Mouse (Mus musculus): ENCODE data around the gene Hmga1. TPM values are rescaled to one million over a fixed set of nuclear protein-coding genes. Genes with fewer than 3 reads are reported as not detected.

Gene Hmga1
- polyA plus RNA-seq, 1 experiment, result 397 TPM

DNA sequence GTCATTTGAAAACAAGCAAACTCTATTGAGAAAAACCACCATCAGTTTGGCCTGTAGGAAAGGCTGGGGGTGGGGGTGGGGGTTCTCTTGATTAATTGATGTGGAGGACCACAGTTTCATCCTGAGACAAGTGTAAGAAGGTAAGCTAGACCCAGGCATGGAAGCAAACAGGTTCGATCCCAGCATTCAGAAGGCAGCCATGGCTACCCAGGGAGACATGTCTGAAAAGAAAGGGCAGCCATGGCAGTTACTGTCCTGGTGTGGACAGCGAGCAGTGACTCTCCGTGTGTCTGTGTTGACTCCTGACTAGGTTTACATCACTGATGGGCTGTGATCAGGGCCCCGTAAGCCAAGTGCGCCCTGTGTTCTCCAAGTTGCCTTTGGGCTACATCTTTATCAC, 35.0 kb upstream of the Hmga1 start, which contains the start of gene Grm4:
Gene Grm4 (minus strand): TSS at position 101 of the 400 bp plus-strand sequence.
- Histone ChIP-seq H3K79me2 (ENCODE audit: control insufficient read depth, insufficient read depth) (no peaks in the 10 kb centered on the region), H3K36me3 (ENCODE audit: control insufficient read depth, insufficient read depth) (no peaks in the 10 kb centered on the region), H3K4me3 (ENCODE audit: insufficient read depth, poor library complexity, severe bottlenecking) (no peak within 1 kb of the TSS), H3K79me3 (ENCODE audit: low read depth) (no peaks in the 10 kb centered on the region), H3K27me3 (ENCODE audit: control insufficient read depth, insufficient read depth, insufficient read length) (peaks cover 41% of the 10 kb centered on the region), H3ac (ENCODE audit: control insufficient read depth, insufficient read length, low read depth) (no peak within 1 kb of the TSS)
- no peak for TF ChIP-seq MYOG (IDR thresholded peaks at IDR 0.05; ENCODE audit: control insufficient read depth, extremely low read depth, insufficient read length)
- TF ChIP-seq FOSL1 (IDR thresholded peaks at IDR 0.05; ENCODE audit: insufficient read depth, low read length, poor library complexity, severe bottlenecking), result no peak
- no peak for TF ChIP-seq CTCF (IDR thresholded peaks at IDR 0.05; ENCODE audit: control insufficient read depth, insufficient read depth, insufficient read length)
- no peak for TF ChIP-seq MAX (IDR thresholded peaks at IDR 0.05)
- no peak for TF ChIP-seq MYOD1 (IDR thresholded peaks at IDR 0.05; ENCODE audit: control insufficient read depth, insufficient read length, low read depth)
- TF ChIP-seq CEBPB (IDR thresholded peaks at IDR 0.05; ENCODE audit: low read depth), result no peak
- no peak for TF ChIP-seq USF1 (IDR thresholded peaks at IDR 0.05; ENCODE audit: low read depth)

DNA sequence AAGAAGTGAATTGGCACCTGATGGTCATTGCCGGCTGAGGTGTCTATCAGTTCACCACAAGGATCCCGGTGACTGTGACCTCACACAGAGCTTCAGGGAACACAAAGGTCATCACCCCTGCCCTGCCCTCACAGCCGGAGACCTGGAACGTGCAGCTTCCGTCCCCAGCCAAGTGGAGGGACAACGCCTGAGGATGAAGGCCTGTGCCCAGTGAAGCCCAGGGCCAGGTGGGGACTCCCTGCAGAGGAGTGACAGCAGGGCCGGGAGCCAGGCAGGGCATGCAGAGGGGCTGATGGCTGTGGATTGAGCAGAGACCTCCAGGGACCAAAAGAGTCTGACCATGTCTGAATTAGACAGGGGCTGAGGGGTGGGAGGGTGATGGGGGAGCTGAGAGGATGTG, 33.2 kb upstream of the Hmga1 start:
- no peaks in the 10 kb centered on the region for H3K36me3 ChIP-seq (ENCODE audit: control insufficient read depth, insufficient read depth)
- H3ac ChIP-seq (ENCODE audit: control insufficient read depth, insufficient read length, low read depth), result no peak overlapping the region
- no peaks in the 10 kb centered on the region for H3K79me2 ChIP-seq (ENCODE audit: control insufficient read depth, insufficient read depth)
- peaks cover 22% of the 10 kb centered on the region for H3K27me3 ChIP-seq (ENCODE audit: control insufficient read depth, insufficient read depth, insufficient read length)
- no peaks in the 10 kb centered on the region for H3K79me3 ChIP-seq (ENCODE audit: low read depth)
- no peak overlapping the region for H3K4me3 ChIP-seq (ENCODE audit: insufficient read depth, poor library complexity, severe bottlenecking)
- TF ChIP-seq CEBPB (IDR thresholded peaks at IDR 0.05; ENCODE audit: low read depth) (no peak), CTCF (IDR thresholded peaks at IDR 0.05; ENCODE audit: control insufficient read depth, insufficient read depth, insufficient read length) (no peak), USF1 (IDR thresholded peaks at IDR 0.05; ENCODE audit: low read depth) (no peak), FOSL1 (IDR thresholded peaks at IDR 0.05; ENCODE audit: insufficient read depth, low read length, poor library complexity, severe bottlenecking) (no peak), MYOD1 (IDR thresholded peaks at IDR 0.05; ENCODE audit: control insufficient read depth, insufficient read length, low read depth) (no peak)

DNA sequence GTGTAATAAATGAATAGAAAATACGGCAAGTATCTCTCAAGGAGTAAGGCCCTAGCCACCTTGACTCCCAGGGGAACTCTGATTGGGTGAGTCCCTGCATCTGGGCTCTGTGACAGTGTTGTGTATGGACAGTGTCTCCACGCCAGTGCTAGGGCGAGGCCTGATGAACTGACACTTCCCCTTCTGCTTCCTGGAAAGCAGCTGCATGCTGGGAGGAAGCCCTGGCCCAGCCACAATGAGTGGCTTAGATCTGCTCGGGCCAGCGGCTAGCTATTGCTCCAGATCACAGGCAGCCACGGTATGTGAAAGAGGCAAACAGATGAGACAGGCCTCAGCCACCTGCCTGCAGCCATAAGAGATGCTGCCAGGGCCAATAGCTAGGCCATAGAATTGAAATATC, 29.1 kb upstream of the Hmga1 start:
- no peak overlapping the region for H3ac ChIP-seq (ENCODE audit: control insufficient read depth, insufficient read length, low read depth)

DNA sequence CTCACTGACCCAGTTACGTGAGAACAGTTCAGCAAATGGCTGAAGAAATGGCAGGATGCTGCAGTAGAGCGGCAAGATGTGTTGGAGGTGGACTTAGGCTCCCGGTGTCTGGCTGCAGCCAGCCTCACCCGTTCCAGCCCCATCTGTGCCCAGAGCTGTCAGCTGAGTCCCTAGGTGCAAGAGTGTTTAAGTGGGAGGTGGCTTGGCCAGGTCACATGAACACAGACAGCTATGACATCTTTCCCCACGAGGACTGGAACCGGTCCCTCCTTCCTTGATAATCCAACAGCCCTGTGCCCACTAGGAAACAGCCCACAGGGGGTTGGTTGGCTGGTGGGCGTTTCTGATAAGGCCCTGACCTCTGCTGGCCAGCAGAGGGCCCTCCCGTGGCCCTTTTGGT, 28.3 kb upstream of the Hmga1 start:
- no peak for TF ChIP-seq MYOD1 (IDR thresholded peaks at IDR 0.05; ENCODE audit: control insufficient read depth, insufficient read length, low read depth)
- H3K4me3 ChIP-seq (ENCODE audit: insufficient read depth, poor library complexity, severe bottlenecking), result no peak overlapping the region
- H3K36me3 ChIP-seq (ENCODE audit: control insufficient read depth, insufficient read depth), result no peaks in the 10 kb centered on the region

More for the DNA sequence above, 29.1 kb upstream of the Hmga1 start:
- H3K4me3 ChIP-seq (ENCODE audit: insufficient read depth, poor library complexity, severe bottlenecking), result no peak overlapping the region
- H3K79me3 ChIP-seq (ENCODE audit: low read depth), result no peaks in the 10 kb centered on the region
- TF ChIP-seq MAX (IDR thresholded peaks at IDR 0.05), result no peak
- no peak for TF ChIP-seq MYOG (IDR thresholded peaks at IDR 0.05; ENCODE audit: control insufficient read depth, extremely low read depth, insufficient read length)
- no peak for TF ChIP-seq USF1 (IDR thresholded peaks at IDR 0.05; ENCODE audit: low read depth)
- TF ChIP-seq FOSL1 (IDR thresholded peaks at IDR 0.05; ENCODE audit: insufficient read depth, low read length, poor library complexity, severe bottlenecking), result no peak
- no peak for TF ChIP-seq CTCF (IDR thresholded peaks at IDR 0.05; ENCODE audit: control insufficient read depth, insufficient read depth, insufficient read length)
- TF ChIP-seq MYOD1 (IDR thresholded peaks at IDR 0.05; ENCODE audit: control insufficient read depth, insufficient read length, low read depth), result no peak
- TF ChIP-seq CEBPB (IDR thresholded peaks at IDR 0.05; ENCODE audit: low read depth), result no peak
- peaks cover 5% of the 10 kb centered on the region for H3K27me3 ChIP-seq (ENCODE audit: control insufficient read depth, insufficient read depth, insufficient read length)
- no peaks in the 10 kb centered on the region for H3K36me3 ChIP-seq (ENCODE audit: control insufficient read depth, insufficient read depth)
- H3K79me2 ChIP-seq (ENCODE audit: control insufficient read depth, insufficient read depth), result no peaks in the 10 kb centered on the region

GRCm38 (mm10) chr17:27528767-27529166, 27.5 kb upstream of the Hmga1 start:
- Histone ChIP-seq H3K4me3 (ENCODE audit: insufficient read depth, poor library complexity, severe bottlenecking) (no peak overlapping the region), H3K79me3 (ENCODE audit: low read depth) (no peaks in the 10 kb centered on the region), H3K27me3 (ENCODE audit: control insufficient read depth, insufficient read depth, insufficient read length) (no peaks in the 10 kb centered on the region), H3K36me3 (ENCODE audit: control insufficient read depth, insufficient read depth) (no peaks in the 10 kb centered on the region), H3ac (ENCODE audit: control insufficient read depth, insufficient read length, low read depth) (no peak overlapping the region), H3K79me2 (ENCODE audit: control insufficient read depth, insufficient read depth) (no peaks in the 10 kb centered on the region)
- TF ChIP-seq CEBPB (IDR thresholded peaks at IDR 0.05; ENCODE audit: low read depth), result no peak
- TF ChIP-seq FOSL1 (IDR thresholded peaks at IDR 0.05; ENCODE audit: insufficient read depth, low read length, poor library complexity, severe bottlenecking), result no peak
- no peak for TF ChIP-seq MYOD1 (IDR thresholded peaks at IDR 0.05; ENCODE audit: control insufficient read depth, insufficient read length, low read depth)
- TF ChIP-seq MYOG (IDR thresholded peaks at IDR 0.05; ENCODE audit: control insufficient read depth, extremely low read depth, insufficient read length), result no peak
- no peak for TF ChIP-seq CTCF (IDR thresholded peaks at IDR 0.05; ENCODE audit: control insufficient read depth, insufficient read depth, insufficient read length)
- TF ChIP-seq MAX (IDR thresholded peaks at IDR 0.05), result no peak
- TF ChIP-seq USF1 (IDR thresholded peaks at IDR 0.05; ENCODE audit: low read depth), result no peak

More for the DNA sequence above, 28.3 kb upstream of the Hmga1 start:
- no peak overlapping the region for H3ac ChIP-seq (ENCODE audit: control insufficient read depth, insufficient read length, low read depth)
- no peaks in the 10 kb centered on the region for H3K79me2 ChIP-seq (ENCODE audit: control insufficient read depth, insufficient read depth)
- no peaks in the 10 kb centered on the region for H3K79me3 ChIP-seq (ENCODE audit: low read depth)
- peaks cover 4% of the 10 kb centered on the region for H3K27me3 ChIP-seq (ENCODE audit: control insufficient read depth, insufficient read depth, insufficient read length)

GRCm38 (mm10) chr17:27532095-27532494, 24.2 kb upstream of the Hmga1 start:
- no peak overlapping the region for H3ac ChIP-seq (ENCODE audit: control insufficient read depth, insufficient read length, low read depth)
- no peak overlapping the region for H3K4me3 ChIP-seq (ENCODE audit: insufficient read depth, poor library complexity, severe bottlenecking)
- H3K79me2 ChIP-seq (ENCODE audit: control insufficient read depth, insufficient read depth), result no peaks in the 10 kb centered on the region
- TF ChIP-seq USF1 (IDR thresholded peaks at IDR 0.05; ENCODE audit: low read depth), result no peak
- no peak for TF ChIP-seq CEBPB (IDR thresholded peaks at IDR 0.05; ENCODE audit: low read depth)
- no peak for TF ChIP-seq MAX (IDR thresholded peaks at IDR 0.05)
- no peak for TF ChIP-seq MYOG (IDR thresholded peaks at IDR 0.05; ENCODE audit: control insufficient read depth, extremely low read depth, insufficient read length)
- TF ChIP-seq FOSL1 (IDR thresholded peaks at IDR 0.05; ENCODE audit: insufficient read depth, low read length, poor library complexity, severe bottlenecking), result no peak
- TF ChIP-seq MYOD1 (IDR thresholded peaks at IDR 0.05; ENCODE audit: control insufficient read depth, insufficient read length, low read depth), result no peak
- TF ChIP-seq CTCF (IDR thresholded peaks at IDR 0.05; ENCODE audit: control insufficient read depth, insufficient read depth, insufficient read length), result no peak
- no peaks in the 10 kb centered on the region for H3K79me3 ChIP-seq (ENCODE audit: low read depth)
- no peaks in the 10 kb centered on the region for H3K36me3 ChIP-seq (ENCODE audit: control insufficient read depth, insufficient read depth)
- no peaks in the 10 kb centered on the region for H3K27me3 ChIP-seq (ENCODE audit: control insufficient read depth, insufficient read depth, insufficient read length)

Data from C2C12 (cell line).